Mouse (Mus musculus) intestine, embryonic 16.5 days (tissue): ENCODE measurements at regions not wholly inside any gene's neighbourhood (a gene's known extent, or its start where the extent isn't known, plus 50 kb on each side); places are given as distances from the start of the nearest gene placed in this dataset.
"Not testable (repeated sequence)": the region's sequence is repeated elsewhere in the genome, so short reads cannot be mapped to it uniquely, and the experiment has no call there.

Source experiments
- ATAC-seq: fragments of 200-750 bp; cut with Nextera tagmentation; 2 replicates; pipeline ENCODE4 v1.8.0; 2017; ENCODE audit warnings: moderate TSS enrichment, moderate library complexity
- H3K27ac ChIP-seq: fragments of 300-500 bp; sonication (generic); 2 replicates; pipeline ENCODE4 v1.5.1; 2014; ENCODE audit warnings: mild to moderate bottlenecking, low read length
- H3K27me3 ChIP-seq: fragments of 300-500 bp; sonication (generic); replicated peaks from 2 replicates; pipeline ENCODE4 v1.6.1; 2014; ENCODE audit warnings: low read length, control low read depth, mixed read lengths; ENCODE audit not compliant: control insufficient read depth, insufficient read depth
- H3K36me3 ChIP-seq: fragments of 300-500 bp; sonication (generic); 2 replicates; pipeline ENCODE4 v1.6.1; 2014; ENCODE audit warnings: low read length, control low read depth; ENCODE audit not compliant: control insufficient read depth, insufficient read depth
- H3K4me1 ChIP-seq: fragments of 300-500 bp; sonication (generic); 2 replicates; pipeline ENCODE4 v1.6.1; 2014; ENCODE audit warnings: low read length, control low read depth, mixed read lengths; ENCODE audit not compliant: control insufficient read depth, insufficient read depth
- H3K4me2 ChIP-seq: fragments of 300-500 bp; sonication (generic); 2 replicates; pipeline ENCODE4 v1.6.1; 2014; ENCODE audit warnings: low read depth, low read length, control low read depth
- H3K4me3 ChIP-seq: fragments of 300-500 bp; sonication (generic); 2 replicates; pipeline ENCODE4 v1.5.1; 2014; ENCODE audit warnings: mild to moderate bottlenecking, low read length
- H3K9ac ChIP-seq: fragments of 300-500 bp; sonication (generic); 2 replicates; pipeline ENCODE4 v1.6.1; 2014; ENCODE audit warnings: low read depth, low read length
- H3K9me3 ChIP-seq: fragments of 300-500 bp; sonication (generic); 2 replicates; pipeline ENCODE4 v1.6.1; 2016; ENCODE audit warnings: low read length, control low read depth; ENCODE audit not compliant: control insufficient read depth
- WGBS: fragments of 180-500 bp; shearing (Covaris S2); extraction: QIAGEN DNeasy Blood & Tissue Kit; methylation state at CpG from one replicate; pipeline ENCODE4 v1.1.7; 2014; 5-methylcytosine and 5-hydroxymethylcytosine counted together

GRCm38 (mm10) chr8:78065890-78066493 is 147.1 kb upstream of the Ttc29 start:
- Histone ChIP-seq H3K27me3 (no peaks in the 10 kb centered on the region), H3K9ac (no peak overlapping the region), H3K9me3 (no peaks in the 10 kb centered on the region), H3K4me2 (no peak overlapping the region), H3K4me3 (no peak overlapping the region), H3K4me1 (no peaks in the 10 kb centered on the region), H3K27ac (no peak overlapping the region), H3K36me3 (no peaks in the 10 kb centered on the region)
- ATAC-seq, result no peak
- 51% methylated on average over 10 of the region's 10 CpGs for WGBS

- H3K4me1 ChIP-seq, result no peaks in the 10 kb centered on the region
- H3K4me3 ChIP-seq, result no peak overlapping the region
- H3K9ac ChIP-seq, result no peak overlapping the region
- 32% methylated on average over 13 of the region's 13 CpGs for WGBS
- no peak overlapping the region for H3K4me2 ChIP-seq
- no peak for ATAC-seq
- no peaks in the 10 kb centered on the region for H3K9me3 ChIP-seq
- H3K36me3 ChIP-seq, result no peaks in the 10 kb centered on the region
- H3K27me3 ChIP-seq, result no peaks in the 10 kb centered on the region
- no peak overlapping the region for H3K27ac ChIP-seq
These were observed 144.8 kb upstream of the Ttc29 start for GRCm38 (mm10) chr8:78068087-78068910.

GRCm38 (mm10) chr8:78073821-78074220 is 139.3 kb upstream of the Ttc29 start:
- Histone ChIP-seq H3K9ac (no peak overlapping the region), H3K4me1 (no peaks in the 10 kb centered on the region), H3K36me3 (no peaks in the 10 kb centered on the region), H3K27me3 (no peaks in the 10 kb centered on the region), H3K27ac (no peak overlapping the region), H3K4me2 (no peak overlapping the region), H3K9me3 (no peaks in the 10 kb centered on the region), H3K4me3 (no peak overlapping the region)
- ATAC-seq, result no peak
- 70% methylated on average over 7 of the region's 7 CpGs for WGBS

- H3K9me3 ChIP-seq, result no peaks in the 10 kb centered on the region
- H3K9ac ChIP-seq, result no peak overlapping the region
- H3K4me3 ChIP-seq, result no peak overlapping the region
- H3K27ac ChIP-seq, result no peak overlapping the region
- no peaks in the 10 kb centered on the region for H3K27me3 ChIP-seq
- ATAC-seq, result no peak
- 29% methylated on average over 4 of the region's 4 CpGs for WGBS
- H3K36me3 ChIP-seq, result no peaks in the 10 kb centered on the region
- H3K4me2 ChIP-seq, result no peak overlapping the region
- H3K4me1 ChIP-seq, result no peaks in the 10 kb centered on the region
These were observed 136.0 kb upstream of the Ttc29 start for GRCm38 (mm10) chr8:78077122-78077521.

GRCm38 (mm10) chr8:78081395-78081794 is 131.7 kb upstream of the Ttc29 start:
- not testable (repeated sequence) for H3K9me3 ChIP-seq, H3K27me3 ChIP-seq, ATAC-seq, H3K27ac ChIP-seq, H3K4me1 ChIP-seq, H3K4me2 ChIP-seq, H3K36me3 ChIP-seq, H3K9ac ChIP-seq, H3K4me3 ChIP-seq
- WGBS, result 58% methylated on average over 7 of the region's 7 CpGs

- no peak for ATAC-seq
- Histone ChIP-seq H3K9ac (no peak overlapping the region), H3K27ac (no peak overlapping the region), H3K36me3 (no peaks in the 10 kb centered on the region), H3K4me3 (no peak overlapping the region), H3K9me3 (no peaks in the 10 kb centered on the region), H3K27me3 (no peaks in the 10 kb centered on the region), H3K4me2 (no peak overlapping the region), H3K4me1 (no peaks in the 10 kb centered on the region)
- WGBS, result 72% methylated on average over 2 of the region's 2 CpGs
These were observed 130.1 kb upstream of the Ttc29 start for GRCm38 (mm10) chr8:78083012-78083411.

GRCm38 (mm10) chr8:78086361-78086760 is 126.7 kb upstream of the Ttc29 start:
- no peak overlapping the region for H3K9ac ChIP-seq
- H3K9me3 ChIP-seq, result no peaks in the 10 kb centered on the region
- H3K4me1 ChIP-seq, result no peaks in the 10 kb centered on the region
- no peaks in the 10 kb centered on the region for H3K36me3 ChIP-seq
- ATAC-seq, result no peak
- no peaks in the 10 kb centered on the region for H3K27me3 ChIP-seq
- H3K4me3 ChIP-seq, result no peak overlapping the region
- H3K27ac ChIP-seq, result no peak overlapping the region
- H3K4me2 ChIP-seq, result no peak overlapping the region
- WGBS, result 94% methylated on average over 3 of the region's 3 CpGs

- H3K27me3 ChIP-seq, result no peaks in the 10 kb centered on the region
- no peaks in the 10 kb centered on the region for H3K4me1 ChIP-seq
- no peak overlapping the region for H3K4me2 ChIP-seq
- WGBS, result 55% methylated on average over 9 of the region's 9 CpGs
- no peak overlapping the region for H3K27ac ChIP-seq
- ATAC-seq, result no peak
- H3K36me3 ChIP-seq, result no peaks in the 10 kb centered on the region
- H3K9ac ChIP-seq, result no peak overlapping the region
- no peak overlapping the region for H3K4me3 ChIP-seq
- H3K9me3 ChIP-seq, result no peaks in the 10 kb centered on the region
These were observed 122.5 kb upstream of the Ttc29 start for GRCm38 (mm10) chr8:78090382-78091122.

GRCm38 (mm10) chr8:78096383-78096782 is 116.7 kb upstream of the Ttc29 start:
- 74% methylated on average over 5 of the region's 5 CpGs for WGBS
- Histone ChIP-seq H3K9me3 (no peaks in the 10 kb centered on the region), H3K9ac (no peak overlapping the region), H3K4me2 (no peak overlapping the region), H3K27me3 (no peaks in the 10 kb centered on the region), H3K36me3 (no peaks in the 10 kb centered on the region), H3K4me3 (no peak overlapping the region), H3K27ac (no peak overlapping the region), H3K4me1 (no peaks in the 10 kb centered on the region)
- no peak for ATAC-seq
